Mouse (Mus musculus) liver, embryonic 12.5 days (tissue): Measurements from ENCODE around the gene Gstcd. TPM values are rescaled to one million over a fixed set of nuclear protein-coding genes. Genes with fewer than 3 reads are reported as not detected.

Experiments used
- ATAC-seq: fragments of 200-750 bp; cut with Nextera tagmentation; 2 replicates; pipeline ENCODE4 v1.8.0; 2017; ENCODE audit warnings: moderate number of reproducible peaks, mild to moderate bottlenecking, moderate library complexity
- H3K27ac ChIP-seq: fragments of 300-500 bp; sonication (generic); 2 replicates; pipeline ENCODE4 v1.5.1; 2016; ENCODE audit warnings: mild to moderate bottlenecking
- H3K27me3 ChIP-seq: fragments of 300-500 bp; sonication (generic); replicated peaks from 2 replicates; pipeline ENCODE4 v1.6.1; 2016; ENCODE audit warnings: mild to moderate bottlenecking, moderate library complexity
- H3K36me3 ChIP-seq: fragments of 300-500 bp; sonication (generic); 2 replicates; pipeline ENCODE4 v1.6.1; 2016; ENCODE audit warnings: mild to moderate bottlenecking, moderate library complexity
- H3K4me1 ChIP-seq: fragments of 300-500 bp; sonication (generic); 2 replicates; pipeline ENCODE4 v1.6.1; 2016
- H3K4me2 ChIP-seq: fragments of 300-500 bp; sonication (generic); 2 replicates; pipeline ENCODE4 v1.6.1; 2016; ENCODE audit warnings: mild to moderate bottlenecking, moderate library complexity
- H3K4me3 ChIP-seq: fragments of 300-500 bp; sonication (generic); 2 replicates; pipeline ENCODE4 v1.5.1; 2016; ENCODE audit warnings: mild to moderate bottlenecking, moderate library complexity
- H3K9ac ChIP-seq: fragments of 300-500 bp; sonication (generic); 2 replicates; pipeline ENCODE4 v1.6.1; 2016; ENCODE audit warnings: mild to moderate bottlenecking, moderate library complexity
- H3K9me3 ChIP-seq: fragments of 300-500 bp; sonication (generic); replicated peaks from 2 replicates; pipeline ENCODE4 v1.6.1; 2016; ENCODE audit warnings: mild to moderate bottlenecking, moderate library complexity
- WGBS: fragments of 180-500 bp; shearing (Covaris S2); methylation state at CpG from one replicate; pipeline ENCODE4 v1.1.7; 2016; ENCODE audit not compliant: insufficient replicate concordance; 5-methylcytosine and 5-hydroxymethylcytosine counted together
- polyA plus RNA-seq: library from polyadenylated mRNA; unstranded; fragments of >200 nt; fragmentation: Nextera tagmentation; extraction: Ambion mirVana; gene quantifications from 2 replicates; pipeline ENCODE4 v1.2.1, GENCODE M21; 2016

Gstcd gene
- polyA plus RNA-seq, 1 experiment from 2014 or later, result 6.3 TPM

- peak; percentile 55 for ATAC-seq
- Histone ChIP-seq H3K36me3 (no peaks in the 10 kb centered on the region), H3K9me3 (no peaks in the 10 kb centered on the region), H3K9ac (no peak overlapping the region), H3K27me3 (peaks cover 56% of the 10 kb centered on the region), H3K4me3 (peak overlapping the region; percentile 60), H3K4me2 (peak overlapping the region; percentile 83), H3K4me1 (peaks cover 10% of the 10 kb centered on the region), H3K27ac (no peak overlapping the region)
- WGBS, result 2% methylated on average over 26 of the region's 26 CpGs
Measured at GRCm38 (mm10) chr3:132949380-132949790, 142.4 kb downstream of the Gstcd start.

DNA sequence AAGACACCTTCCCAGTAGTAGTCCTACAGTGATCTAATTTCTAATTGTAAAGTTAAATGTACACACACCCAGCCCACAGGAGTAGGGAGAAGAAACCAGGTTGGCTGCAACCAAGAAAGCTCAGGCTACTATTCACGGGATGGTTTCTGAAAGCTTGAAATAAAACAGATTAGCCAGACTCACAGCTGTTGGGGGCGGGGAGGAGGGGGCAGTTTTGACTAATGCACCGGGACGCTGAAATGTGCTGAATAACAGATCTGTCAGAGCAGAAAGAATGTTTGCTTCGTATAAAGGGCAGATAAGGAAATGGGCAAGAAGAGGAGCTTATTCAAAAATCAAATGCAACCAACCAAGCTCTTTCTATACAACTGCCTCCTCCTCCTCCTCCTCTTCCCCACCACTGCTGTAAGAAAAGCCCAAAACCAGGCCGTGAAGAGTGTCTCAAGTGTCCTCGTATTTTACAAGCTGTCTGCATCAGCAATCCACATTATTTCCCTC lies 143.5 kb downstream of the Gstcd start:
- Histone ChIP-seq H3K4me3 (no peak overlapping the region), H3K4me2 (no peak overlapping the region), H3K27me3 (peaks cover 56% of the 10 kb centered on the region), H3K9ac (no peak overlapping the region), H3K36me3 (no peaks in the 10 kb centered on the region), H3K4me1 (peaks cover 10% of the 10 kb centered on the region), H3K9me3 (no peaks in the 10 kb centered on the region), H3K27ac (no peak overlapping the region)
- ATAC-seq, result no peak
- 20% methylated on average over 7 of the region's 7 CpGs for WGBS

DNA sequence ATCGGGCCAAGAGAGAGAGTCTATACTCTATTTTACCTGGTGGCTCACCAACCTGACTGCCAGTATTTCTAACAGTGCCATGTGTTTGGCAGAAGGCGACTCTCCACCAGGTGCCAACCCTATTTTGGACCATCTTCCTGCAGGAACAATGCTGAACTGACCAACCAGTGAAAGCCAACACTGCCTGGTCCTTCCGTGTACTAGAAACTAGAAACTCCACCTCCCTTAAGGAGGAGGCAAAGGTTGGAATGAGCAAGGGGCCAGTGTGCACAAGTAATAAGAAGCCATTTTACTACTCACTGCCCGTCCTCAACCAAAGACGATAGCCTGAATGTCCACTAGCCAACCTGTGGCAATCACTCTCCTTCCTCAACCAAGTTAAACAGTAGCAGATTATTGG lies 145.7 kb downstream of the Gstcd start:
- Histone ChIP-seq H3K36me3 (no peaks in the 10 kb centered on the region), H3K27me3 (peaks cover 40% of the 10 kb centered on the region), H3K9me3 (no peaks in the 10 kb centered on the region), H3K4me3 (no peak overlapping the region), H3K27ac (no peak overlapping the region), H3K4me1 (peaks cover 10% of the 10 kb centered on the region), H3K9ac (no peak overlapping the region), H3K4me2 (no peak overlapping the region)
- WGBS, result 73% methylated on average over 5 of the region's 5 CpGs
- ATAC-seq, result no peak

- Histone ChIP-seq H3K9me3 (no peaks in the 10 kb centered on the region), H3K27ac (no peak overlapping the region), H3K27me3 (peaks cover 36% of the 10 kb centered on the region), H3K36me3 (no peaks in the 10 kb centered on the region), H3K4me1 (peaks cover 10% of the 10 kb centered on the region), H3K4me2 (no peak overlapping the region), H3K9ac (no peak overlapping the region), H3K4me3 (no peak overlapping the region)
- 62% methylated on average over 7 of the region's 7 CpGs for WGBS
- ATAC-seq, result no peak
Measured at GRCm38 (mm10) chr3:132945669-132946068, 146.2 kb downstream of the Gstcd start.

- no peak overlapping the region for H3K4me3 ChIP-seq
- no peak overlapping the region for H3K4me2 ChIP-seq
- H3K4me1 ChIP-seq, result peaks cover 6% of the 10 kb centered on the region
- no peaks in the 10 kb centered on the region for H3K9me3 ChIP-seq
- peaks cover 25% of the 10 kb centered on the region for H3K27me3 ChIP-seq
- ATAC-seq, result no peak
- H3K27ac ChIP-seq, result no peak overlapping the region
- H3K9ac ChIP-seq, result no peak overlapping the region
- WGBS, result 70% methylated on average over 3 of the region's 3 CpGs
- no peaks in the 10 kb centered on the region for H3K36me3 ChIP-seq
Measured at GRCm38 (mm10) chr3:132944609-132945008, 147.2 kb downstream of the Gstcd start.

DNA sequence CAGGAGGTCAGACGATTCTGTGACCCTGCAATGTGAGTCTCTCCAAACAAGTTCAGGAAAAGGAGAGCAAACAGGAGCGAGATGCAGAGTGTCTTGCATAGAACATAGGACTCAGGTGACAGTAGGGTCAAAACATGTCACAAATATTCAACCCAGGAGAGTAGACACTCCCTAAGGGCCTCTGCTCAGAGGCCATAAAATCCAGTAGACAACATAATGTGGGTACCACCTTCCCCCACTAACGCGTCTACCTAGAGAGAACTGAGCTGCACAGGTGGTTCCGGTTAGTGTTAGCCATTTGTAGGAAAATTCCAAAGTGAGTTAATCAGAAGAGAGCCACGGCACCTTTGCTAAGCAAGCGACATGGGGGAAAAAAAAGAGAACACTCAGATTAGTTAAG lies 147.6 kb downstream of the Gstcd start:
- H3K9me3 ChIP-seq, result no peaks in the 10 kb centered on the region
- H3K4me2 ChIP-seq, result no peak overlapping the region
- peaks cover 2% of the 10 kb centered on the region; the same call in 1 of the 2 replicates for H3K4me1 ChIP-seq
- no peak for ATAC-seq
- no peaks in the 10 kb centered on the region for H3K36me3 ChIP-seq
- no peak overlapping the region for H3K9ac ChIP-seq
- peaks cover 21% of the 10 kb centered on the region for H3K27me3 ChIP-seq
- no peak overlapping the region for H3K4me3 ChIP-seq
- H3K27ac ChIP-seq, result no peak overlapping the region
- 65% methylated on average over 7 of the region's 7 CpGs for WGBS

GRCm38 (mm10) chr3:132942778-132943177 lies 149.1 kb downstream of the Gstcd start:
- Histone ChIP-seq H3K4me3 (no peak overlapping the region), H3K4me2 (no peak overlapping the region), H3K9me3 (no peaks in the 10 kb centered on the region), H3K9ac (no peak overlapping the region), H3K36me3 (no peaks in the 10 kb centered on the region), H3K27ac (no peak overlapping the region), H3K4me1 (peaks cover 2% of the 10 kb centered on the region; the same call in 1 of the 2 replicates), H3K27me3 (peaks cover 7% of the 10 kb centered on the region)
- ATAC-seq, result no peak
- 72% methylated on average over 6 of the region's 6 CpGs for WGBS

GRCm38 (mm10) chr3:132940181-132940990 lies 151.4 kb downstream of the Gstcd start:
- Histone ChIP-seq H3K4me3 (no peak overlapping the region), H3K27me3 (no peaks in the 10 kb centered on the region), H3K9ac (no peak overlapping the region), H3K9me3 (no peaks in the 10 kb centered on the region), H3K4me2 (no peak overlapping the region), H3K4me1 (peaks cover 2% of the 10 kb centered on the region; the same call in 1 of the 2 replicates), H3K27ac (no peak overlapping the region), H3K36me3 (no peaks in the 10 kb centered on the region)
- 59% methylated on average over 10 of the region's 10 CpGs for whole genome bisulfite sequencing
- ATAC-seq, result no peak

DNA sequence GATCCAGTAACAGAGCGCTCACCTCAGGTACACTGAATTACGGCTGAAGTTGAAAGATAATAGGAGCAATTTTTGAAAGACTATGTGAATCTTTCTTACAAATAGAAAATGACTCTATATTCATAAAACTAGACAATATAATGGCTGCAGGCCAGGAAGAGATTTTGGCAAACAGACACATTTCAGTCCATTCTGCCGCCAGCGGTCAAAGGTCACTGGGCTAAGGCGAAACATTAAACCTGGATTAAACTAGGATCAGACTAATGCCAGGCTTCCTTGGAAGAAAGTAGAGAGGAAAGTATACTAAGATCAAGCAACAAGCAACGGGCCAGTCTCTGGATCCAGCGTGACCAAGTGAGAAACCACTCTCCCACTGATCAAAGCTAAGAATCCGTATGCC lies 152.8 kb downstream of the Gstcd start:
- ATAC-seq, result no peak
- WGBS, result 77% methylated on average over 8 of the region's 8 CpGs

DNA sequence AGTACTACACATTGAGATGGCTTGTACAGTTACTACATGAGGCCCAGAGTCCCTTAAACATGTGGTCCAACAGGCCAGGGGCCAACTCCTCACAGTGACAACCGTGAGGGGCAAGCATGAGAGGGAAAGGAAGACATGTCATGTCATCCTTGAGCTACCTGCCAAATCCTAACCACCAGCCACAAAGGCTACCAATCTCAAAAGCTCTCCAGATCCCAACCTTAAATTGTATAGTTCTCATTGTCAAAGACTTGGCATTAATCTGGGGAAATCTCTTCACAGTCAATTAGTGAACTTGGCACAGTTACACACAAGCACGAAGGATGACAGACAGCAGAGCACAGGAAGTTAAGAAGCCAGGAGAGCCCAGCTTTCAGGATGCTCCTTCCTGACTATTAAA lies 157.2 kb downstream of the Gstcd start:
- Histone ChIP-seq H3K27me3 (no peaks in the 10 kb centered on the region), H3K4me3 (no peak overlapping the region), H3K36me3 (no peaks in the 10 kb centered on the region), H3K9me3 (no peaks in the 10 kb centered on the region), H3K4me1 (peaks cover 2% of the 10 kb centered on the region; the same call in 1 of the 2 replicates), H3K4me2 (no peak overlapping the region), H3K27ac (no peak overlapping the region), H3K9ac (no peak overlapping the region)
- WGBS, result 49% methylated on average over 2 of the region's 2 CpGs
- ATAC-seq, result no peak

More for the DNA sequence above, 152.8 kb downstream of the Gstcd start:
- no peaks in the 10 kb centered on the region for H3K27me3 ChIP-seq
- H3K4me3 ChIP-seq, result no peak overlapping the region
- no peaks in the 10 kb centered on the region for H3K9me3 ChIP-seq
- H3K4me2 ChIP-seq, result no peak overlapping the region
- peaks cover 2% of the 10 kb centered on the region; the same call in 1 of the 2 replicates for H3K4me1 ChIP-seq
- H3K9ac ChIP-seq, result no peak overlapping the region
- H3K36me3 ChIP-seq, result no peaks in the 10 kb centered on the region
- no peak overlapping the region for H3K27ac ChIP-seq
